Mouse (Mus musculus) macrophage (primary cell): Measurements from ENCODE around the gene Ucma. TPM values are rescaled to one million over a fixed set of nuclear protein-coding genes. Genes with fewer than 3 reads are reported as not detected.
"Not testable (repeated sequence)": the region's sequence is repeated elsewhere in the genome, so short reads cannot be mapped to it uniquely, and the experiment has no call there.

Source experiments
- H3K27ac ChIP-seq: fragments of 350-480 bp; formaldehyde crosslinking; 2 replicates; pipeline ENCODE4 v1.9.0; 2021
- H3K36me3 ChIP-seq: fragments of 350-480 bp; formaldehyde crosslinking; 2 replicates; pipeline ENCODE4 v1.9.0; 2021; ENCODE audit errors: inconsistent target
- H3K4me3 ChIP-seq: fragments of 350-480 bp; formaldehyde crosslinking; 2 replicates; pipeline ENCODE4 v1.9.0; 2021; ENCODE audit errors: inconsistent target
- H3K79me2 ChIP-seq: fragments of 350-480 bp; formaldehyde crosslinking; 2 replicates; pipeline ENCODE4 v1.9.0; 2021; ENCODE audit errors: inconsistent target
- WGBS: methylation state at CpG from one replicate; pipeline ENCODE4 v1.1.7; 2026; ENCODE audit warnings: inconsistent platforms; ENCODE audit not compliant: missing documents; 5-methylcytosine and 5-hydroxymethylcytosine counted together
- polyA plus RNA-seq: library from polyadenylated mRNA; stranded (reverse); fragments of 250-400 nt; gene quantifications from 3 replicates; pipeline ENCODE4 v1.2.4, GENCODE M21; 2018; ENCODE audit warnings: inconsistent platforms
- total RNA-seq, 78 experiments: library from RNA; depleted of rRNA; stranded (reverse); fragments of 250-400 nt; gene quantifications; 1 replicate in 9 of 78; 2 replicates in 24 of 78; 3 replicates in 43 of 78; 4 replicates in 2 of 78; pipeline ENCODE4 v1.2.4; 2018; ENCODE audit warnings: inconsistent platforms in 56 of 78

Gene Ucma
- total RNA-seq (2018; cell fraction: chromatin; rRNA removed): not detected
- total RNA-seq (2018; cell fraction: cytosol; rRNA removed): not detected
- total RNA-seq (2018; cell fraction: nucleus; rRNA removed): not detected
- polyA plus RNA-seq: not detected in 3 replicates

- 74% methylated on average over 5 of the region's 5 CpGs for WGBS
- Histone ChIP-seq H3K4me3 (no peak within 1 kb of the TSS), H3K27ac (no peak within 1 kb of the TSS), H3K36me3 (no peaks in the 10 kb centered on the region), H3K79me2 (no peaks in the 10 kb centered on the region)
Observed at GRCm38 (mm10) chr2:4975807-4976206, at the start of gene Ucma. Gene Ucma (plus strand): TSS chr2:4976122.

DNA sequence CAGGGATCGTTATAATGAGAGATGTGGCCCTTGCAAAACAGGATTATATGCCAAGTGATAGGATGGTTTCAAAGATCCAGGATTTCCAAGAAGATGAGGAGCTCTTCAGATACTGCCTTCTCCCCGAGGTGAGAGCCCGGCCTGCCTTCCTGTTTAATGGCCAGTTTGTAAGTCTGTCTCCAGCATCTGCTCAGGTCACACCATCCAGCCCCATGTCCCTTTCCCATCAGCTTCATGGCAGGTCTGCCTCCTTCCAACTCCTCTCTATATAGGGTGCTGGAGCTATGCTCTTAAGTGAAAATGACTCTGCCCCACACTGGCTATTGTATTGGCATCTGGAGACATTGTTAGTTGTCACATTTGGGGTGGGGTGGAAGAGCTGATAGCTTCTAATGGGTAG, 48.5 kb upstream of the Ucma start:
- H3K4me3 ChIP-seq: no peak overlapping the region
- H3K79me2 ChIP-seq: no peaks in the 10 kb centered on the region
- H3K36me3 ChIP-seq: peaks cover 93% of the 10 kb centered on the region
- 96% methylated on average over 3 of the region's 3 CpGs for WGBS
- no peak overlapping the region for H3K27ac ChIP-seq

GRCm38 (mm10) chr2:4929230-4929629, 46.7 kb upstream of the Ucma start:
- WGBS: 21% methylated on average over 2 of the region's 2 CpGs
- no peak overlapping the region for H3K4me3 ChIP-seq
- H3K27ac ChIP-seq: no peak overlapping the region
- no peaks in the 10 kb centered on the region for H3K79me2 ChIP-seq
- peaks cover 81% of the 10 kb centered on the region for H3K36me3 ChIP-seq

DNA sequence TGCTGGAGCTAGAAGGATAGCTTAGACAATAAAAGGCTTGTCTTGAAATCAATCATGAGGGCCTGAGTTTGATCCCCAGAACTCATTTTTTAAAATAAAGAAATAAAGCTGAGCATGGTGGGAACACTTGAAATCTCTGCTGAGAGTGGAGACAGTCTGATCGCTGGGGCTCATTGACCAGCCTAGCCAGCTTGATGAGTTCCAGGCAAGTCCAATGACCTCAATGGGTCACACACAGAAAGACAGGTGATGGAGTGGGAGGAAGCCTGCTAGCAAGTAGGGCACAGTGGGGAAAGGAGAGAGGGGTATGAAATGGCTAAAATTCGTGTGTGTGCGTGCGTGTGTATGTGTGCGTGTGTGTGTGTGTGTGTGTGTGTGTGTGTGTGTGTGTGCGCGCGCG, 41.4 kb upstream of the Ucma start:
- Histone ChIP-seq H3K36me3 (peaks cover 73% of the 10 kb centered on the region), H3K79me2 (no peaks in the 10 kb centered on the region)
- 67% methylated on average over 9 of the region's 9 CpGs for WGBS

GRCm38 (mm10) chr2:4937931-4938330, 38.0 kb upstream of the Ucma start:
- H3K36me3 ChIP-seq: peaks cover 63% of the 10 kb centered on the region
- H3K79me2 ChIP-seq: no peaks in the 10 kb centered on the region
- no peak overlapping the region for H3K4me3 ChIP-seq
- no peak overlapping the region for H3K27ac ChIP-seq
- 97% methylated on average over 7 of the region's 7 CpGs for WGBS

More for the DNA sequence above, 41.4 kb upstream of the Ucma start:
- no peak overlapping the region for H3K4me3 ChIP-seq
- no peak overlapping the region for H3K27ac ChIP-seq

DNA sequence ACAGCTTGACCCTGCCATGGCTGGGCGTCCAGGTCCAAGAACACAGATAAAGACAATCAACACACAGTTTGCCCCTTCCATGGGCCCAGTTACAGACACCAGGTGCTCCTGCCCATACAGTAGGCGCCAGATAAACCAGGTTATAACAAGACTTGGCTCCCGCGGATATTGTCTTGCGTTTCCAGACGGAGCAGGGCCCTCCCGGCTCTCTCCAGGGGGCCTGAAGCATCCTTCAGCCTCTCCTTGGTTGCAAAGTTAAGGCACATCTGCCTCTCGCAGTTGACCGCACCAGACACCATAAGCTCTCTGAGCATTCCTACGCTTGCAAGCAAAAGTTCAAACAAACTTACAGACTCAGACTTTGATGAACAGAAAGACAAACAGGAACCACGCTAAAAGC, 35.1 kb upstream of the Ucma start:
- Histone ChIP-seq H3K36me3 (peaks cover 50% of the 10 kb centered on the region), H3K4me3 (no peak overlapping the region), H3K79me2 (no peaks in the 10 kb centered on the region), H3K27ac (no peak overlapping the region)
- WGBS: 97% methylated on average over 10 of the region's 11 CpGs

DNA sequence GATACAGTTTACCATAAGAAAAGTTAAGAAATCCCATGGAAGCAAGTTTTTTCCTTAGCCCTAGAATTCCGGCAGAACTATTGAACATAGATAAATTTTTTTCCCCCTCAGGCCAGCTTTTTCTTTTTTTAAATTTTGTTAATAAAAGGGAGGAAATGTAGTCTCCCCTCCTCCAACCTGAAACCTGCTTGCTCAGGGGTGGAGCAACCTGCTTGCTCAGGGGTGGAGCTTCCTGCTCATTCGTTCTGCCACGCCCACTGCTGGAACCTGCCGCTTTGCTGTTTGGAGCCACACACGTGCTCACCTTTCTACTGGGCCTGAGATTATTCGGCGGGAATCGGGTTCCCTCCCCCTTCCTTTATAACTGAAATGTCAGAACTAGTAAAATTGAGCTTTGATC, 26.2 kb upstream of the Ucma start:
- not testable (repeated sequence) for H3K36me3 ChIP-seq, H3K27ac ChIP-seq, H3K79me2 ChIP-seq, H3K4me3 ChIP-seq
- WGBS: 100% methylated on average over 1 of the region's 8 CpGs

DNA sequence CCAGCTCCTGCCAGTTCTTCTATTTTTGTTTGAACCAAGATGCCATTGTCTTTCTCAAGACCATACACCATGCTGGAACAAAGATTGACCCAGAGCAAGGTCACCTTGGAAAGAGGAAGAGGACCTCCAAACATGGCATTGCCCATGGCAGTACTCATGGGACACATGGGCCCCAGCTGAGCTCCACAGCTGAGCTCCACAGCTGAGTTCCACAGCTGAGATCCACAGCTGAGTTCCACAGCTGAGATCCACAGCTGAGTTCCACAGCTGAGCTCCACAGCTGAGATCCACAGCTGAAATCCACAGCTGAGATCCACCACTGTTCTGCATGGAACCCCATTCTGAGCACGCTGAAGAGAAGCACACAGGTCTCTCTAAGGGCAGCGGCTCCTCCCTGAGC, 24.9 kb upstream of the Ucma start:
- no peaks in the 10 kb centered on the region for H3K79me2 ChIP-seq
- H3K27ac ChIP-seq: no peak overlapping the region
- WGBS: 93% methylated on average over 2 of the region's 2 CpGs
- no peak overlapping the region for H3K4me3 ChIP-seq
- no peaks in the 10 kb centered on the region for H3K36me3 ChIP-seq

- no peak overlapping the region for H3K4me3 ChIP-seq
- H3K79me2 ChIP-seq: no peaks in the 10 kb centered on the region
- WGBS: 88% methylated on average over 6 of the region's 6 CpGs
- H3K27ac ChIP-seq: no peak overlapping the region
- H3K36me3 ChIP-seq: no peaks in the 10 kb centered on the region
Observed at GRCm38 (mm10) chr2:4954216-4954760, 21.6 kb upstream of the Ucma start.

GRCm38 (mm10) chr2:4958039-4958438, 17.9 kb upstream of the Ucma start:
- H3K27ac ChIP-seq: no peak overlapping the region
- H3K36me3 ChIP-seq: no peaks in the 10 kb centered on the region
- H3K79me2 ChIP-seq: no peaks in the 10 kb centered on the region
- H3K4me3 ChIP-seq: no peak overlapping the region
- 91% methylated on average over 12 of the region's 12 CpGs for WGBS

DNA sequence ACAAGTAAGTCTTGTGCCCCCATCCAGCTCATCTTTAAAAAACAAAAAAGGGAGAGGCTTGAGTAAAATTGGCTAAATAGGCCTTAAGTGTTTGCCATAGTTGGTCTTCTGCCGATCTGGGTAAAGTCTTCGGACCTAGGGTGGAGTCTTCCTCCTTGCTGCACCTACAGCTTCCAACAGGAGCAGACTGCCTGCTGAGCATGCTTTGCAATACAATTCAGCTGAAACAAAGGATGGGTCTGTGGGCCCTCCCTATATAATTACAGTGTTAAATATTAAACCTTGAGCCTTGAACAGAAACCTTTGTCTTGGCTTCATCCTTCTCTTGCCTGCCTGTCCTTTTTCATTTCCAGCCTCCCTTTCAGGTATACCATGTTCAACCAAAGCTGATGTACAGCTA, 8.1 kb upstream of the Ucma start:
- Histone ChIP-seq H3K4me3 (no peak overlapping the region), H3K36me3 (no peaks in the 10 kb centered on the region), H3K79me2 (no peaks in the 10 kb centered on the region), H3K27ac (no peak overlapping the region)
- 91% methylated on average over 2 of the region's 2 CpGs for WGBS

- no peak overlapping the region for H3K4me3 ChIP-seq
- H3K79me2 ChIP-seq: no peaks in the 10 kb centered on the region
- 100% methylated on average over 1 of the region's 2 CpGs for WGBS
- no peaks in the 10 kb centered on the region for H3K36me3 ChIP-seq
- H3K27ac ChIP-seq: no peak overlapping the region
Observed at GRCm38 (mm10) chr2:4969083-4969482, 6.8 kb upstream of the Ucma start.

DNA sequence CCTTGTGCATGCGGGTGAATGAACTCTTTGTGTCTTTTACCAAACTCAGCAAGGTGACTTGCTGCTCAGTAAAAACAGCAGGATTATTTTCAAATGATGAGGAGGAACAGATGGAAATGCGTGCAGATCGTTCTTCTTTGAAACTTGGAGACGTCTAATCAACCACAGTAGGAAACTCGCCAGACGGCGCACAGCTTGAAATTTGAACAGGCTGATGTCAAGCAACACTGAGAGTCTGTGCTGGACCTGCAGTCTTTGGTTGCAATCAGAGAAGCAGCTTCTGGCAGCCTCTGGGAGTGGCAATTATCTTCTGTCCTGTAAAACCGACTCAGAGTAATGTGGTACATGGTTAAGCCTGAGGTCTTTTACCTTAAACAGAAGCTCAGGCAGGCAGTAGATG, 2.2 kb downstream of the Ucma start:
- no peak overlapping the region for H3K27ac ChIP-seq

GRCm38 (mm10) chr2:4983987-4984386, 8.1 kb downstream of the Ucma start:
- Histone ChIP-seq H3K27ac (no peak overlapping the region), H3K36me3 (no peaks in the 10 kb centered on the region), H3K79me2 (no peaks in the 10 kb centered on the region), H3K4me3 (no peak overlapping the region)
- WGBS: 52% methylated on average over 5 of the region's 5 CpGs

More for the DNA sequence above, 2.2 kb downstream of the Ucma start:
- WGBS: 81% methylated on average over 8 of the region's 8 CpGs
- Histone ChIP-seq H3K4me3 (no peak overlapping the region), H3K36me3 (no peaks in the 10 kb centered on the region), H3K79me2 (no peaks in the 10 kb centered on the region)

DNA sequence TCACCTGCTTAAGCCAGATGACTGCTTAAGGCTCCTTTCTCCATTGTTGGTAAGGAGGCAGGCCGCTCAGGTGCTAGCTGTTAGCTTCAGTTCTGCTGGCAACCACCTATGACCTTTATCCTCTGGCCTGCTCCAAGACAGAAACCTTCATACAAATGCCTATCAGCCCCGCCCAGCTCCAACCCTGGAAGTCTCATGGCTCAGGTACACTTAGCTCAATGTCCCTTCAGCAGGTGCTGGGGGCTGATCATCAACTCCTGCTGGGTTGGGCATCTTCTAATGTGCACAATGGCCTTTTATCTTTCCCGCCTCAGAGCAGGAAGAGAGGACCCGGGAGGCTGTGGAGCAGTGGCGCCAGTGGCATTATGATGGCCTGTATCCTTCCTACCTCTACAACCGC, 9.1 kb downstream of the Ucma start:
- Histone ChIP-seq H3K36me3 (no peaks in the 10 kb centered on the region), H3K4me3 (no peak overlapping the region), H3K79me2 (no peaks in the 10 kb centered on the region), H3K27ac (no peak overlapping the region)
- 89% methylated on average over 6 of the region's 6 CpGs for WGBS

DNA sequence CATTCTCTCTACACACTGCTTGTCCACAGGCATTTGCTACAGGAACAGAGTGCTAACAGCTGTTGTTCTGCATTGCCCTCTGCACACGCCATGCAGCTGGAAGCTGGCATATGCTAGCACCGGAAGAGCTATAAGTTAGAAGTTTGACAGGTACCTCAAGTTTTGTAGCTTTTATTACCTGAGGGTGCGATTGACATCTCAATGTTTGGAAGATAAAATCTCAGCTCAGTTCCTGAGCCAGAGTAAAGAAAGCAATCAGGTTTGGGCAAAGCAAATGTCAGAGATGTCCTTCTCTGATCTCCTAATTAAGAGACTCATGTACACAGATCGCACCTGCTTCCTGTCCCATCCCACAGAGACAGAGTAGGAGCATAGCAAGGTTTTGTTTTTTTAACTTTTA, 10.9 kb downstream of the Ucma start:
- no peaks in the 10 kb centered on the region for H3K36me3 ChIP-seq
- WGBS: 85% methylated on average over 4 of the region's 4 CpGs
- no peak overlapping the region for H3K27ac ChIP-seq
- H3K4me3 ChIP-seq: no peak overlapping the region
- no peaks in the 10 kb centered on the region for H3K79me2 ChIP-seq
